In the genomic region with DNA sequence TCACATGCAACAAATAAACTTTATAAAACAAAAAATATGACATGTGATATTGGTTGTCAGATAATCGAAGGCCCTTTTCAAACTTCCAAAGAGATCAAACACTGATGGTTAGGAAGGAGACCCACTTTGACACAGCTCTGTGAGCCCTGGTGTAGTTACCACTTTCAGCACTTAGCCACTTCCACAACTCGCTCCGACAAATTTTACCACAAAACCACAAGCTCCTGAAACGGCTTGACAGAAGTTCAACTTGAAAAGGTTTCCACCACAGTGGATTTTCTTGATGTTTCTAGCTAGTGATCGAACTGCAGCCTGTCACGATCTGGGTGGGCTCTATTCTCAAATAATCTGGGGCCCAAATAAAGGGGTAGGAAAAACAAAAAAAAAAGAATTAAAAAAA, we compare ENCODE assay signal across 18 mouse cellular contexts.
A peak's percentile ranks its signal among the peaks of the same experiment; 100 is the strongest.
DNase-seq lines count a peak whose midpoint lies in the region; ATAC-seq lines count a peak whose summit lies in the region.
"Had no signal": no experiment of that assay in that cellular context is flagged by ENCODE, and none has a peak within 500 bp of the region (broad histone marks: within the 10 kb centered on the region; RNA-seq: fewer than 3 reads in every experiment).

No protein-coding gene starts in this region.

- no peaks in the 10 kb centered on the region for H3K27me3 ChIP-seq in intestine, embryonic 15.5 days (replicated peaks)
- no peaks in the 10 kb centered on the region for H3K27me3 ChIP-seq in hindbrain, embryonic 16.5 days (replicated peaks; ENCODE audit: control insufficient read depth, insufficient read depth, low read length)
- H3K27me3 ChIP-seq in forebrain, embryonic 14.5 days (replicated peaks; ENCODE audit: control insufficient read depth, insufficient read depth, low read length), result no peaks in the 10 kb centered on the region
- H3K27me3 ChIP-seq: embryonic facial prominence, embryonic 12.5 days; forebrain, embryonic 13.5 days; heart, embryonic 12.5 days; limb, embryonic 15.5 days; liver, embryonic 15.5 days had no signal

- DNase-seq in 3134 (ENCODE audit: extremely low read depth, insufficient read length, low spot score) (peak; percentile 32), 3T3-L1 (ENCODE audit: low read depth, low spot score) (peak; percentile 26)
- DNase-seq in cerebellum, postnatal 25 days, result no peak
- DNase-seq in forebrain, embryonic 14.5 days (ENCODE audit: low spot score), result no peak
- DNase-seq: gastrocnemius, postnatal 14 days; thymus, adult 18-20 months had no signal

- 81% methylated on average over 6 of the region's 6 CpGs for WGBS in intestine, embryonic 15.5 days
- 87% methylated on average over 6 of the region's 6 CpGs for WGBS in hindbrain, embryonic 16.5 days
- WGBS in forebrain, embryonic 14.5 days, result 86% methylated on average over 6 of the region's 6 CpGs

- ATAC-seq in megakaryocyte, adult 5-6 weeks (ENCODE audit: poor library complexity, severe bottlenecking), result peak; percentile 70
- no peak for ATAC-seq in intestine, embryonic 15.5 days
- ATAC-seq in hindbrain, embryonic 16.5 days, result no peak
- ATAC-seq in forebrain, embryonic 14.5 days, result no peak
- ATAC-seq: forebrain, embryonic 13.5 days had no signal

- H3K9me3 ChIP-seq in intestine, embryonic 15.5 days, result no peaks in the 10 kb centered on the region
- H3K9me3 ChIP-seq in hindbrain, embryonic 16.5 days (ENCODE audit: control insufficient read depth, low read length), result no peaks in the 10 kb centered on the region
- no peaks in the 10 kb centered on the region for H3K9me3 ChIP-seq in forebrain, embryonic 14.5 days (replicated peaks; ENCODE audit: control insufficient read depth, low read length)
- H3K9me3 ChIP-seq: embryonic facial prominence, embryonic 12.5 days; forebrain, embryonic 13.5 days; heart, embryonic 12.5 days; limb, embryonic 15.5 days; liver, embryonic 15.5 days; midbrain, embryonic 10.5 days had no signal

- H3K4me3 ChIP-seq in brown adipose tissue, adult 24 weeks (ENCODE audit: insufficient read depth, low read depth, low read length), result no peak overlapping the region
- H3K4me3 ChIP-seq in intestine, embryonic 15.5 days (replicated peaks), result no peak overlapping the region
- no peak overlapping the region for H3K4me3 ChIP-seq in hindbrain, embryonic 16.5 days (ENCODE audit: low read length)
- H3K4me3 ChIP-seq in forebrain, embryonic 14.5 days (ENCODE audit: low read depth, low read length), result no peak overlapping the region
- H3K4me3 ChIP-seq: embryonic facial prominence, embryonic 12.5 days; erythroblast, embryonic 14.5 days; forebrain, embryonic 13.5 days; heart, embryonic 12.5 days; left cerebral cortex, adult 2 months; limb, embryonic 15.5 days; liver, embryonic 15.5 days; midbrain, embryonic 10.5 days had no signal

- no peak overlapping the region for H3K9ac ChIP-seq in intestine, embryonic 15.5 days
- H3K9ac ChIP-seq in hindbrain, embryonic 16.5 days (ENCODE audit: low read depth, low read length), result no peak overlapping the region
- no peak overlapping the region for H3K9ac ChIP-seq in forebrain, embryonic 14.5 days (ENCODE audit: low read length)
- H3K9ac ChIP-seq: embryonic facial prominence, embryonic 12.5 days; forebrain, embryonic 13.5 days; heart, embryonic 12.5 days; limb, embryonic 15.5 days; liver, embryonic 15.5 days had no signal

- H3K27ac ChIP-seq in brown adipose tissue, adult 24 weeks (replicated peaks; ENCODE audit: low read depth, low read length), result peak overlapping the region; percentile 69
- no peak overlapping the region for H3K27ac ChIP-seq in intestine, embryonic 15.5 days
- H3K27ac ChIP-seq in hindbrain, embryonic 16.5 days (ENCODE audit: low read depth, low read length), result no peak overlapping the region
- no peak overlapping the region for H3K27ac ChIP-seq in forebrain, embryonic 14.5 days (ENCODE audit: low read depth, low read length)
- H3K27ac ChIP-seq: embryonic facial prominence, embryonic 12.5 days; forebrain, embryonic 13.5 days; left cerebral cortex, adult 2 months; limb, embryonic 15.5 days; liver, embryonic 15.5 days; midbrain, embryonic 10.5 days had no signal

- peaks cover 3% of the 10 kb centered on the region; the same call in 1 of the 2 replicates for H3K4me1 ChIP-seq in brown adipose tissue, adult 24 weeks (ENCODE audit: control insufficient read depth, insufficient read depth, insufficient read length, low read length)
- no peaks in the 10 kb centered on the region for H3K4me1 ChIP-seq in intestine, embryonic 15.5 days (replicated peaks)
- no peaks in the 10 kb centered on the region for H3K4me1 ChIP-seq in hindbrain, embryonic 16.5 days (ENCODE audit: control insufficient read depth, insufficient read depth, low read depth, low read length)
- H3K4me1 ChIP-seq in forebrain, embryonic 14.5 days (ENCODE audit: control insufficient read depth, insufficient read depth, low read length), result no peaks in the 10 kb centered on the region
- H3K4me1 ChIP-seq: embryonic facial prominence, embryonic 12.5 days; forebrain, embryonic 13.5 days; heart, embryonic 12.5 days; limb, embryonic 15.5 days; liver, embryonic 15.5 days; midbrain, embryonic 10.5 days had no signal

- H3K36me3 ChIP-seq in intestine, embryonic 15.5 days, result no peaks in the 10 kb centered on the region
- H3K36me3 ChIP-seq in hindbrain, embryonic 16.5 days (ENCODE audit: control insufficient read depth, insufficient read depth, low read length), result no peaks in the 10 kb centered on the region
- no peaks in the 10 kb centered on the region for H3K36me3 ChIP-seq in forebrain, embryonic 14.5 days (ENCODE audit: control insufficient read depth, insufficient read depth, low read length)
- H3K36me3 ChIP-seq: embryonic facial prominence, embryonic 12.5 days; heart, embryonic 12.5 days; limb, embryonic 15.5 days; liver, embryonic 15.5 days; midbrain, embryonic 10.5 days had no signal

- no peak overlapping the region for H3K4me2 ChIP-seq in intestine, embryonic 15.5 days (replicated peaks)
- no peak overlapping the region for H3K4me2 ChIP-seq in hindbrain, embryonic 16.5 days (ENCODE audit: low read length)
- H3K4me2 ChIP-seq in forebrain, embryonic 14.5 days (ENCODE audit: low read length), result no peak overlapping the region
- H3K4me2 ChIP-seq: embryonic facial prominence, embryonic 12.5 days; forebrain, embryonic 13.5 days; heart, embryonic 12.5 days; limb, embryonic 15.5 days; liver, embryonic 15.5 days had no signal

Comparison
In these comparisons a context has a peak if more than half of its experiments do, and no peak if none do; other contexts are left out.
1. DNase-seq: peak in 3134 (single experiment) and 3T3-L1 (single experiment); none in cerebellum, postnatal 25 days (0 of 2) and forebrain, embryonic 14.5 days (single experiment).